Mouse (Mus musculus) heart, embryonic 14.5 days (tissue): ENCODE measurements around the gene Itga1. TPM values are rescaled to one million over a fixed set of nuclear protein-coding genes. Genes with fewer than 3 reads are reported as not detected.

Source experiments
- ATAC-seq: fragments of 200-750 bp; cut with Nextera tagmentation; 2 replicates; pipeline ENCODE4 v1.8.0; 2017; ENCODE audit warnings: low read depth, moderate TSS enrichment; ENCODE audit not compliant: insufficient number of reproducible peaks, insufficient read depth, low FRiP score
- H3K27ac ChIP-seq, 2 experiments: fragments of 200-500 bp in 1 of 2; fragments of 300-500 bp in 1 of 2; sonication (generic) in 1 of 2; replicated peaks in 1 of 2; 2 replicates each; pipeline ENCODE4 v1.5.1; 2012 to 2014; ENCODE audit warnings: low read depth in 2 of 2, low read length in 2 of 2, control low read depth in 1 of 2, mild to moderate bottlenecking in 1 of 2, mixed read lengths in 1 of 2; ENCODE audit not compliant: control insufficient read depth in 1 of 2, insufficient read depth in 1 of 2
- H3K27me3 ChIP-seq: fragments of 300-500 bp; sonication (generic); 2 replicates; pipeline ENCODE4 v1.6.1; 2014; ENCODE audit warnings: mild to moderate bottlenecking, low read length, control low read depth; ENCODE audit not compliant: control insufficient read depth, insufficient read depth
- H3K36me3 ChIP-seq: fragments of 300-500 bp; sonication (generic); 2 replicates; pipeline ENCODE4 v1.6.1; 2014; ENCODE audit warnings: mild to moderate bottlenecking, control low read depth, low read length, mixed read lengths; ENCODE audit not compliant: control insufficient read depth, insufficient read depth
- H3K4me1 ChIP-seq, 2 experiments: fragments of 200-500 bp in 1 of 2; fragments of 300-500 bp in 1 of 2; sonication (generic) in 1 of 2; 2 replicates each; pipeline ENCODE4 v1.6.1; 2012 to 2014; ENCODE audit warnings: low read length in 2 of 2, control low read depth in 1 of 2, mixed read lengths in 1 of 2; ENCODE audit not compliant: control insufficient read depth in 2 of 2, insufficient read depth in 2 of 2
- H3K4me2 ChIP-seq: fragments of 300-500 bp; sonication (generic); 2 replicates; pipeline ENCODE4 v1.6.1; 2014; ENCODE audit warnings: mild to moderate bottlenecking, low read length
- H3K4me3 ChIP-seq, 2 experiments: fragments of 200-500 bp in 1 of 2; fragments of 300-500 bp in 1 of 2; sonication (generic) in 1 of 2; 2 replicates each; pipeline ENCODE4 v1.5.1; 2012 to 2014; ENCODE audit warnings: low read length in 2 of 2, mild to moderate bottlenecking in 2 of 2, control low read depth in 1 of 2, low read depth in 1 of 2, moderate library complexity in 1 of 2; ENCODE audit not compliant: control insufficient read depth in 1 of 2, insufficient read depth in 1 of 2
- H3K9ac ChIP-seq: fragments of 300-500 bp; sonication (generic); 2 replicates; pipeline ENCODE4 v1.6.1; 2014; ENCODE audit warnings: mild to moderate bottlenecking, low read length
- H3K9me3 ChIP-seq: fragments of 300-500 bp; sonication (generic); 2 replicates; pipeline ENCODE4 v1.6.1; 2016; ENCODE audit warnings: low read length, control low read depth; ENCODE audit not compliant: control insufficient read depth
- WGBS: fragments of 180-500 bp; shearing (Covaris S2); extraction: QIAGEN DNeasy Blood & Tissue Kit; methylation state at CpG from one replicate; pipeline ENCODE4 v1.1.7; 2014; 5-methylcytosine and 5-hydroxymethylcytosine counted together
- polyA plus RNA-seq: library from polyadenylated mRNA; unstranded; fragments of >200 nt; fragmentation: Nextera tagmentation; extraction: Ambion mirVana; gene quantifications from 2 replicates; pipeline ENCODE4 v1.2.1, GENCODE M21; 2014

Gene Itga1
- polyA plus RNA-seq, 1 experiment from 2014 or later, result 32.6 TPM

- Histone ChIP-seq H3K9me3 (no peaks in the 10 kb centered on the region), H3K9ac (no peak overlapping the region), H3K4me2 (no peak overlapping the region), H3K27ac (no peak overlapping the region), H3K27me3 (no peaks in the 10 kb centered on the region), H3K36me3 (no peaks in the 10 kb centered on the region), H3K4me3 (no peak overlapping the region), H3K4me1 (no peaks in the 10 kb centered on the region)
- 84% methylated on average over 3 of the region's 3 CpGs for WGBS
- no peak for ATAC-seq
Measured at GRCm38 (mm10) chr13:115118195-115118594, 16.4 kb upstream of the Itga1 start.

- Histone ChIP-seq H3K4me2 (no peak overlapping the region), H3K27ac (no peak overlapping the region), H3K4me3 (no peak overlapping the region), H3K36me3 (no peaks in the 10 kb centered on the region), H3K9me3 (no peaks in the 10 kb centered on the region), H3K27me3 (no peaks in the 10 kb centered on the region), H3K4me1 (no peaks in the 10 kb centered on the region), H3K9ac (no peak overlapping the region)
- ATAC-seq, result no peak
- WGBS, result 78% methylated on average over 3 of the region's 3 CpGs
Measured at GRCm38 (mm10) chr13:115116930-115117621, 15.3 kb upstream of the Itga1 start.

GRCm38 (mm10) chr13:115109628-115110027, 7.9 kb upstream of the Itga1 start:
- H3K4me2 ChIP-seq, result no peak overlapping the region
- no peaks in the 10 kb centered on the region for H3K27me3 ChIP-seq
- H3K4me1 ChIP-seq, result no peaks in the 10 kb centered on the region
- no peak overlapping the region for H3K27ac ChIP-seq
- 77% methylated on average over 4 of the region's 4 CpGs for WGBS
- no peak for ATAC-seq
- no peaks in the 10 kb centered on the region for H3K36me3 ChIP-seq
- no peak overlapping the region for H3K4me3 ChIP-seq
- no peaks in the 10 kb centered on the region for H3K9me3 ChIP-seq
- H3K9ac ChIP-seq, result no peak overlapping the region

- WGBS, result 59% methylated on average over 8 of the region's 8 CpGs
- ATAC-seq, result no peak
- Histone ChIP-seq H3K9ac (no peak overlapping the region), H3K4me1 (peaks cover 2 to 4% of the 10 kb centered on the region in 2 experiments; a peak in 3 of 4 replicates), H3K27me3 (no peaks in the 10 kb centered on the region), H3K9me3 (no peaks in the 10 kb centered on the region), H3K27ac (no peak overlapping the region), H3K36me3 (no peaks in the 10 kb centered on the region), H3K4me3 (no peak overlapping the region), H3K4me2 (no peak overlapping the region)
Measured at GRCm38 (mm10) chr13:115107436-115107835, 5.7 kb upstream of the Itga1 start.

- H3K4me1 ChIP-seq, result peaks cover 2 to 4% of the 10 kb centered on the region in 2 experiments; a peak in 3 of 4 replicates
- no peak overlapping the region for H3K27ac ChIP-seq
- ATAC-seq, result no peak
- 81% methylated on average over 10 of the region's 10 CpGs for WGBS
- no peaks in the 10 kb centered on the region for H3K9me3 ChIP-seq
- no peaks in the 10 kb centered on the region for H3K27me3 ChIP-seq
- H3K4me2 ChIP-seq, result no peak overlapping the region
- H3K36me3 ChIP-seq, result no peaks in the 10 kb centered on the region
- H3K4me3 ChIP-seq, result no peak overlapping the region
- no peak overlapping the region for H3K9ac ChIP-seq
Measured at GRCm38 (mm10) chr13:115106183-115106582, 4.4 kb upstream of the Itga1 start.

- Histone ChIP-seq H3K27me3 (no peaks in the 10 kb centered on the region), H3K4me2 (peak overlapping the region; percentile 82), H3K9ac (no peak overlapping the region), H3K4me3 (no peak overlapping the region; a peak in 1 of 4 replicates), H3K4me1 (peaks cover 6 to 16% of the 10 kb centered on the region in 2 experiments), H3K36me3 (no peaks in the 10 kb centered on the region), H3K27ac (no peak overlapping the region; a peak in 1 of 4 replicates), H3K9me3 (no peaks in the 10 kb centered on the region)
- 95% methylated on average over 2 of the region's 2 CpGs for WGBS
- no peak for ATAC-seq
Measured at GRCm38 (mm10) chr13:115102754-115103153, 990 bp upstream of the Itga1 start.

GRCm38 (mm10) chr13:115100381-115101177, 1.2 kb downstream of the Itga1 start:
- Histone ChIP-seq H3K4me1 (peaks cover 10 to 32% of the 10 kb centered on the region in 2 experiments), H3K36me3 (no peaks in the 10 kb centered on the region), H3K9ac (peak overlapping the region; percentile 89), H3K27me3 (no peaks in the 10 kb centered on the region), H3K9me3 (no peaks in the 10 kb centered on the region), H3K4me3 (peak overlapping the region; percentile 82 to 84), H3K4me2 (peak overlapping the region; percentile 82), H3K27ac (peak overlapping the region; percentile 94 to 95)
- ATAC-seq, result no peak
- 11% methylated on average over 11 of the region's 11 CpGs for WGBS
